Mouse (Mus musculus): ENCODE data around the gene Lce3b. TPM values are rescaled to one million over a fixed set of nuclear protein-coding genes. Genes with fewer than 3 reads are reported as not detected.

Gene Lce3b
- not detected in 2 replicates for polyA plus RNA-seq (2012; rRNA removed)

DNA sequence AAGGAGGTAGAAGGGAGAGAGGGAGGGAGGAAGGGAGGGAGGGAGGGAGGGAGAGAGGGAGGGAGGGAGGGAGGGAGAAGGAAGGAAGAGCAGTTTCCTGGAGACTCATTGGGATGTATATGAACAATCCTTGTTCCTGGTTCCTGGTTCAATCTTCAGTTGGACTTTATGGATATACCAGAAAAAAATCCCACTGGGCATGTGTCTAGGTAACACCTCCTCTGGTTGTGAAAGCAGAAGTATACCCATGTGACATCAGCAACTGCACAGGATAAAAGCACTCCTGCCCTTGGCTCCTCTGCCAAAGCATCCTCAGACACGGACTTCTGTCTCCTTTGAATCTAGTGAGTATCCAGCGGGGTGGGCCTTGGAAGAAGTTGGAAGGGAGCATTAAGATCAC lies at the start of gene Lce3b:
Lce3b (plus strand) TSS at position 301 of the 400 bp plus-strand sequence.

GRCm38 (mm10) chr3:92926130-92926529 lies 6.6 kb upstream of the Lce3b start, which contains the start of gene Lce3a:
Gene Lce3a, minus strand, starts transcription at chr3:92926230.

DNA sequence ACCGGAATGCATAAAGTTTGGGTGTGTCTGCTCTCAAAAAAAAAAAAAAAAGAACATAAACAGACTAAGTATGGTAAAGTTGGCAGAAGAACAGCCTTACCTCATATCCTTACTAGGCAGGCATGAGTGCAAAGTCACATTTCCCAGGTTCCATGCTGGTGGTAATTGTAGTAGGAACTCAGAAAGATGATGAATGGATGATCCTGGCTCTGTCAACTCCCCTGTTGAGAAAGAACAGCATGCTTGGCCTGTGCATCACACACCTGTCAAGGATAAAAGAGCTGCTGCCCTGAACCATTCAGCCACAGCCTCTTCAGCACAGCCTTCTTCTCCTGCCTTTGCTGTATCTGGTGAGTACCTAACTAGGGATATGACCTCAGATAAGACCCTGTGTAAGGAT lies 11.4 kb downstream of the Lce3b start, which contains the start of gene Lce3c:
Lce3c (plus strand) TSS at position 301 of the 400 bp plus-strand sequence.

DNA sequence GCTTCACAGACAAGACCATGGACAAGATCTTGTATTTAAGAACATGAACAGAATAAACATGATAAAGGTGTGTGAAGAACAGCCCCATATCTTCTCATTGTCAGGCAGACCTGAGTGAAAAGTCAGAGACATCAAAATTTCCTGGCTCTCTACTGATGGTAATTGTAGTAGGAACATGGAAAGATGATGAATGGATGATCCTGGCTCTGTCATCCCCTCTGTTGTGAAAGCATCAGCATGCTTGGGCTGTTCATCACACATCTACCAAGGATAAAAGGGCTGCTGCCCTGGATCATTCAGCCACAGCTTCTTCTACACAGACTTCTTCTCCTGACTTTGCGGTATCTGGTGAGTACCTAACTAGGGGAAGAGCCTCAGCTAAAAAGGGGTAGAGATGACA lies 24.3 kb downstream of the Lce3b start, which contains the start of gene Lce3d:
Lce3d (plus strand) TSS at position 301 of the 400 bp plus-strand sequence.

GRCm38 (mm10) chr3:92966761-92967160 lies 34.0 kb downstream of the Lce3b start, which contains the start of gene Lce3e:
Gene Lce3e, plus strand, starts transcription at chr3:92967061.

Other genes with a start within 250 kb of the Lce3b start
- not detected in 2 replicates for gene Lce1d, start 245.8 kb upstream of the Lce3b start, polyA plus RNA-seq (2012; rRNA removed)
- gene Lce1e, start 223.9 kb upstream of the Lce3b start, polyA plus RNA-seq (2012; rRNA removed), result not detected in 2 replicates
- not detected in 2 replicates for gene Lce1f, start 212.6 kb upstream of the Lce3b start, polyA plus RNA-seq (2012; rRNA removed)
- not detected in 2 replicates for gene Gm38119, start 193.9 kb upstream of the Lce3b start, polyA plus RNA-seq (2012; rRNA removed)
- not detected in 2 replicates for gene Lce1g, start 180.6 kb upstream of the Lce3b start, polyA plus RNA-seq (2012; rRNA removed)
- not detected in 2 replicates for gene Lce1h, start 167.9 kb upstream of the Lce3b start, polyA plus RNA-seq (2012; rRNA removed)
- gene Lce1i, start 154.1 kb upstream of the Lce3b start, polyA plus RNA-seq (2012; rRNA removed), result not detected in 2 replicates
- not detected in 2 replicates for gene Lce1j, start 142.5 kb upstream of the Lce3b start, polyA plus RNA-seq (2012; rRNA removed)
- not detected in 2 replicates for gene Lce1k, start 125.1 kb upstream of the Lce3b start, polyA plus RNA-seq (2012; rRNA removed)
- not detected in 2 replicates for gene Kprp, start 105.7 kb upstream of the Lce3b start, polyA plus RNA-seq (2012; rRNA removed)
- not detected in 2 replicates for gene Lce1l, start 81.7 kb upstream of the Lce3b start, polyA plus RNA-seq (2012; rRNA removed)
- gene 2310050C09Rik, start 62.8 kb upstream of the Lce3b start, polyA plus RNA-seq (2012; rRNA removed), result not detected in 2 replicates
- gene Lce3a, start 6.7 kb upstream of the Lce3b start, polyA plus RNA-seq (2012; rRNA removed), result not detected in 2 replicates
- gene Lce3c, start 11.5 kb downstream of the Lce3b start, polyA plus RNA-seq (2012; rRNA removed), result not detected in 2 replicates
- gene Lce3d, start 24.4 kb downstream of the Lce3b start, polyA plus RNA-seq (2012; rRNA removed), result not detected in 2 replicates
- gene Lce3e, start 34.1 kb downstream of the Lce3b start, polyA plus RNA-seq (2012; rRNA removed), result not detected in 2 replicates
- not detected in 2 replicates for gene Lce3f, start 59.2 kb downstream of the Lce3b start, polyA plus RNA-seq (2012; rRNA removed)
- gene Crct1, start 82.7 kb downstream of the Lce3b start, polyA plus RNA-seq (2012; rRNA removed), result not detected in 2 replicates
- gene Lce1m, start 86.1 kb downstream of the Lce3b start, polyA plus RNA-seq (2012; rRNA removed), result not detected in 2 replicates
- not detected in 2 replicates for gene Gm4858, start 135.8 kb downstream of the Lce3b start, polyA plus RNA-seq (2012; rRNA removed)
- 0.29 and 0.38 TPM in 2 replicates for gene Crnn, start 211.8 kb downstream of the Lce3b start, polyA plus RNA-seq (2012; rRNA removed)